Mouse (Mus musculus): ENCODE results near the gene Gm20696. TPM values are rescaled to one million over a fixed set of nuclear protein-coding genes. Genes with fewer than 3 reads are reported as not detected.

Gm20696 gene
- total and polyA plus RNA-seq, 2 experiments from 2014 or later = 2.5 to 3.6 TPM

GRCm38 (mm10) chr6:99667290-99667689 lies 693 bp upstream of the Gm20696 start:
- peak; percentile 5; the same call in 1 of the 2 replicates for TF ChIP-seq CTCF (IDR thresholded peaks at IDR 0.05; ENCODE audit: low read depth)
- Histone ChIP-seq H3K27ac (peak overlapping the region; percentile 86; the same call in 1 of the 2 replicates), H3K9ac (replicated peaks; ENCODE audit: low read length) (peak overlapping the region; percentile 76; the same call in 1 of the 2 replicates), H3K9me3 (ENCODE audit: low read length) (no peaks in the 10 kb centered on the region), H3K4me1 (ENCODE audit: insufficient read depth, low read length) (peaks cover 32% of the 10 kb centered on the region), H3K36me3 (ENCODE audit: insufficient read depth, low read length) (no peaks in the 10 kb centered on the region), H3K27me3 (ENCODE audit: insufficient read depth, low read length) (no peaks in the 10 kb centered on the region), H3K4me3 (ENCODE audit: low read length) (peak overlapping the region; percentile 81; the same call in 1 of the 2 replicates), H3K4me2 (ENCODE audit: low read depth, low read length) (peak overlapping the region; percentile 93)
- 45% methylated on average over 8 of the region's 8 CpGs for WGBS
- ATAC-seq (no peak), DNase-seq (ENCODE audit: low spot score) (peak; percentile 16)

- Histone ChIP-seq H3K4me3 (ENCODE audit: low read length) (peak overlapping the region; percentile 81), H3K4me2 (ENCODE audit: low read depth, low read length) (peak overlapping the region; percentile 93), H3K4me1 (ENCODE audit: insufficient read depth, low read length) (peaks cover 32% of the 10 kb centered on the region), H3K27ac (peak overlapping the region; percentile 86), H3K9me3 (ENCODE audit: low read length) (no peaks in the 10 kb centered on the region), H3K36me3 (ENCODE audit: insufficient read depth, low read length) (no peaks in the 10 kb centered on the region), H3K27me3 (ENCODE audit: insufficient read depth, low read length) (no peaks in the 10 kb centered on the region), H3K9ac (replicated peaks; ENCODE audit: low read length) (peak overlapping the region; percentile 76)
- WGBS = 34% methylated on average over 16 of the region's 16 CpGs
- ATAC-seq (no peak), DNase-seq (ENCODE audit: low spot score) (peak; percentile 22)
- TF ChIP-seq CTCF (IDR thresholded peaks at IDR 0.05; ENCODE audit: low read depth) = no peak
Measured at GRCm38 (mm10) chr6:99665457-99666317, 910 bp downstream of the Gm20696 start.

GRCm38 (mm10) chr6:99663232-99663631 lies 3.4 kb downstream of the Gm20696 start:
- no peaks in the 10 kb centered on the region for H3K36me3 ChIP-seq (ENCODE audit: insufficient read depth, low read length)
- H3K4me1 ChIP-seq (ENCODE audit: insufficient read depth, low read length) = peaks cover 13% of the 10 kb centered on the region
- H3K4me3 ChIP-seq (ENCODE audit: low read length) = no peak overlapping the region
- 76% methylated on average over 8 of the region's 8 CpGs for WGBS
- DNase-seq (ENCODE audit: low spot score) (no peak), ATAC-seq (no peak)
- no peak overlapping the region for H3K4me2 ChIP-seq (ENCODE audit: low read depth, low read length)
- H3K27ac ChIP-seq = no peak overlapping the region
- no peak overlapping the region for H3K9ac ChIP-seq (replicated peaks; ENCODE audit: low read length)
- no peaks in the 10 kb centered on the region for H3K9me3 ChIP-seq (ENCODE audit: low read length)
- no peaks in the 10 kb centered on the region for H3K27me3 ChIP-seq (ENCODE audit: insufficient read depth, low read length)
- no peak for TF ChIP-seq CTCF (IDR thresholded peaks at IDR 0.05; ENCODE audit: low read depth)

GRCm38 (mm10) chr6:99660443-99660842 lies 6.2 kb downstream of the Gm20696 start:
- H3K9ac ChIP-seq (replicated peaks; ENCODE audit: low read length) = no peak overlapping the region
- ATAC-seq = no peak
- H3K36me3 ChIP-seq (ENCODE audit: insufficient read depth, low read length) = no peaks in the 10 kb centered on the region
- 52% methylated on average over 3 of the region's 3 CpGs for WGBS
- H3K4me1 ChIP-seq (ENCODE audit: insufficient read depth, low read length) = peaks cover 4% of the 10 kb centered on the region; the same call in 1 of the 2 replicates
- H3K27ac ChIP-seq = no peak overlapping the region
- H3K27me3 ChIP-seq (ENCODE audit: insufficient read depth, low read length) = no peaks in the 10 kb centered on the region
- no peak for DNase-seq (ENCODE audit: low spot score)
- no peak overlapping the region for H3K4me2 ChIP-seq (ENCODE audit: low read depth, low read length)
- TF ChIP-seq CTCF (IDR thresholded peaks at IDR 0.05; ENCODE audit: low read depth) = no peak
- H3K9me3 ChIP-seq (ENCODE audit: low read length) = no peaks in the 10 kb centered on the region
- H3K4me3 ChIP-seq (ENCODE audit: low read length) = no peak overlapping the region

GRCm38 (mm10) chr6:99658586-99658985 lies 8.0 kb downstream of the Gm20696 start:
- Histone ChIP-seq H3K4me3 (ENCODE audit: low read length) (no peak overlapping the region), H3K36me3 (ENCODE audit: insufficient read depth, low read length) (no peaks in the 10 kb centered on the region)
- no peak for ATAC-seq

GRCm38 (mm10) chr6:99656088-99656487 lies 10.5 kb downstream of the Gm20696 start:
- no peak overlapping the region for H3K9ac ChIP-seq (replicated peaks; ENCODE audit: low read length)
- no peak overlapping the region for H3K27ac ChIP-seq
- no peak overlapping the region for H3K4me3 ChIP-seq (ENCODE audit: low read length)
- WGBS = 92% methylated on average over 2 of the region's 2 CpGs
- no peaks in the 10 kb centered on the region for H3K9me3 ChIP-seq (ENCODE audit: low read length)
- no peak for DNase-seq (ENCODE audit: low spot score)
- no peaks in the 10 kb centered on the region for H3K36me3 ChIP-seq (ENCODE audit: insufficient read depth, low read length)
- no peaks in the 10 kb centered on the region for H3K27me3 ChIP-seq (ENCODE audit: insufficient read depth, low read length)
- TF ChIP-seq CTCF (IDR thresholded peaks at IDR 0.05; ENCODE audit: low read depth) = no peak
- no peak for ATAC-seq
- no peak overlapping the region for H3K4me2 ChIP-seq (ENCODE audit: low read depth, low read length)
- H3K4me1 ChIP-seq (ENCODE audit: insufficient read depth, low read length) = peaks cover 4% of the 10 kb centered on the region; the same call in 1 of the 2 replicates

More at GRCm38 (mm10) chr6:99658586-99658985, 8.0 kb downstream of the Gm20696 start:
- H3K9ac ChIP-seq (replicated peaks; ENCODE audit: low read length) = no peak overlapping the region
- H3K4me2 ChIP-seq (ENCODE audit: low read depth, low read length) = no peak overlapping the region
- no peak for TF ChIP-seq CTCF (IDR thresholded peaks at IDR 0.05; ENCODE audit: low read depth)
- H3K27ac ChIP-seq = no peak overlapping the region
- WGBS = 77% methylated on average over 10 of the region's 10 CpGs
- peaks cover 4% of the 10 kb centered on the region; the same call in 1 of the 2 replicates for H3K4me1 ChIP-seq (ENCODE audit: insufficient read depth, low read length)
- no peaks in the 10 kb centered on the region for H3K9me3 ChIP-seq (ENCODE audit: low read length)
- no peak for DNase-seq (ENCODE audit: low spot score)
- H3K27me3 ChIP-seq (ENCODE audit: insufficient read depth, low read length) = no peaks in the 10 kb centered on the region

GRCm38 (mm10) chr6:99655488-99655887 lies 11.1 kb downstream of the Gm20696 start:
- H3K4me3 ChIP-seq (ENCODE audit: low read length) = no peak overlapping the region
- no peak for TF ChIP-seq CTCF (IDR thresholded peaks at IDR 0.05; ENCODE audit: low read depth)
- no peaks in the 10 kb centered on the region for H3K9me3 ChIP-seq (ENCODE audit: low read length)
- H3K4me1 ChIP-seq (ENCODE audit: insufficient read depth, low read length) = peaks cover 2% of the 10 kb centered on the region; the same call in 1 of the 2 replicates
- H3K27me3 ChIP-seq (ENCODE audit: insufficient read depth, low read length) = no peaks in the 10 kb centered on the region
- no peaks in the 10 kb centered on the region for H3K36me3 ChIP-seq (ENCODE audit: insufficient read depth, low read length)
- ATAC-seq = no peak
- no peak overlapping the region for H3K4me2 ChIP-seq (ENCODE audit: low read depth, low read length)
- no peak overlapping the region for H3K27ac ChIP-seq
- no peak for DNase-seq (ENCODE audit: low spot score)
- no peak overlapping the region for H3K9ac ChIP-seq (replicated peaks; ENCODE audit: low read length)
- 57% methylated on average over 7 of the region's 7 CpGs for WGBS

Measured in hindbrain, postnatal 0 days (tissue).